Mouse (Mus musculus) brain, embryonic 14.5 days (tissue): ENCODE measurements around the gene Aes.

Source experiments
- CTCF ChIP-seq: fragments of 200-500 bp; IDR thresholded peaks from 2 replicates; pipeline ENCODE4 v1.5.1; 2012; ENCODE audit warnings: inconsistent platforms, mild to moderate bottlenecking, moderate library complexity, borderline replicate concordance; ENCODE audit not compliant: insufficient read depth, insufficient read length; ENCODE audit errors: extremely low read depth
- POLR2A ChIP-seq: fragments of 200-500 bp; IDR thresholded peaks from 2 replicates; pipeline ENCODE4 v1.6.1; 2012; ENCODE audit warnings: mild to moderate bottlenecking, inconsistent platforms, borderline replicate concordance; ENCODE audit not compliant: poor library complexity, insufficient read depth, insufficient read length, severe bottlenecking; ENCODE audit errors: extremely low read depth

DNA sequence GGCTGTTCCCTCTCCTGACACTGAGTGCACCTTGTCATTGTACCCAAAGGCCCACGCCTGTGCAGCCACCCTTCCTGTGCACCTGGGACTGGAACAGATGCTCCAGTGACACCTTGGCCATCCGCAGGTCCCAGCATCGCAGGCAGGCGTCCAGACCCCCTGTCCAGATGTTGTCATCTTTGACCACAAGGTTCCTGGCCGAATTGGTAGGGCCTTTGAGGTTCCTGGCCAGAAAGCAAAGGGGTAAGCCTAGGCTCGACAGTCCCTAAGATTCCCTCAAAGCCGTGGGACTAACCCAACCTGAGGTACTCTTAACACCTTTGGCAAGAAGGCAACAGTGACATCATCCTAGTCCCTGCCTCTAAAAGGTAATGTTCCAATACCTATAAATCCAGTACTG is 33.3 kb downstream of the Aes start:
- TF ChIP-seq CTCF (no peak), POLR2A (no peak)
